Mouse (Mus musculus) cerebral cortex, adult 2 months (tissue): ENCODE results near the gene Hepacam2.

Source experiments
- WGBS: fragments of 180-500 bp; shearing (Covaris S2); methylation state at CpG from one replicate; pipeline ENCODE4 v1.1.7; 2018; 5-methylcytosine and 5-hydroxymethylcytosine counted together

Gene Hepacam2

GRCm38 (mm10) chr6:3463594-3463993 lies 34.5 kb downstream of the Hepacam2 start:
- WGBS, result 90% methylated on average over 2 of the region's 2 CpGs

DNA sequence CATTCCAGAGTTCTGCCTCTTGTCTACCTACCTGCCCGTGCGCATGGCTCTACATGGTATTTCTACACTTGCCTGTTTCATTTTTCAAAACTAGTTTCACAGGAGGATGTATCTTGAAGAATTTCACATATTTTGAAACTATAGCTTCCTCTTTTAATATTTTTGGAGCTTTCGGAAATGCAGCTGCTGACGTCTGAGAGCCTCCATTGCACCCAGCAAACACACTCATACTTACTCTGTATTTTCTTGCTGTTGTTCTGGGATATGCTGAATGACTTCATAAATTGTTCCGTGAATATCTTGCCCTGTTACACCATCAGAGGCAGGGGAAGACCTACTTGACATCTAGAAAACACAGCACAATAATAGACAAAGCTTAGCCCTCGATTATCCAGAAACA lies 35.1 kb downstream of the Hepacam2 start:
- 82% methylated on average over 6 of the region's 6 CpGs for WGBS

DNA sequence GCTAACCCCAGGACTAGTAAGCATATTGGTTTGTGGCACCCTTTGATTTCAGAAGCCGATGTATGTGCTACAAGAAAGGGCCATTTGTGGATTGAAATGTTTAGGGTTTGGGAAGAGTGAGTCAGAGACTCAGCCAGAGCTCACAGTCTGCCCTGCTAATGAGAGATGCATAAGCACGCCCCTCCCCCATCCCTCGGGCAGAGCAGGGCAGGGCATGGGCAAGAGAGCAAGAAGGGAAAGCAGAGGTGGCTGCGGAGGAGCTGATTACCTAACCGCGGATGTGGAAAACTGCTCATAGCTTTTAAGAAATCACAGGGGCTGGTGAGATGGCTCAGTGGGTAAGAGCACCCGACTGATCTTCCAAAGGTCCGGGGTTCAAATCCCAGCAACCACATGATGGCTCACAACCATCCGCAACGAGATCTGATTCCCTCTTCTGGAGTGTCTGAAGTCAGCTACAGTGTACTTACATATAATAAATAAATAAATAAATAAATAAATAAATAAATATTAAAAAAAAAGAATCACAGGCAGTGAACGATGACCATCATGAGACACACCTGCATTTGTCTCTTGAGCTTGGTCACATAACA lies 42.1 kb downstream of the Hepacam2 start:
- WGBS, result 70% methylated on average over 11 of the region's 11 CpGs

DNA sequence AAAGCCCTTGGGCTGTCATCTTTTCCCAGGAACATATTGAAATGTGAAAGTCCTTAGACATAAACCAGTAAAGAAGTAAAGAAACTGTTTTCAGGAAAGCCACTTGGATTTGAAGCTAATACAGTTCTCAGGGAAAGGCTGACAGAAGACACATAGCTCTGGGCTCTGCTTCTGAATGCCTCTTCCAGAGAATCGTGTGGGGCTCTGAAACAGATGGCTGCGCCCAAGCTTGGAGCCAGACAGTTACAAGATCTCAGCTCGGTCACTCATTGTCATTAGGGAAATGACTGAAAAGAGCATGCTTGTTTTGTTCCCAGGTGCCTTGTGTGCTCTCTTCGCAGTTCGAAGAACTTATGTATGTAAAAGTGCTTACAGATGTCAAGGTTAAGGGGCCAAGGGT lies 43.7 kb downstream of the Hepacam2 start:
- whole genome bisulfite sequencing, result 53% methylated on average over 5 of the region's 5 CpGs

DNA sequence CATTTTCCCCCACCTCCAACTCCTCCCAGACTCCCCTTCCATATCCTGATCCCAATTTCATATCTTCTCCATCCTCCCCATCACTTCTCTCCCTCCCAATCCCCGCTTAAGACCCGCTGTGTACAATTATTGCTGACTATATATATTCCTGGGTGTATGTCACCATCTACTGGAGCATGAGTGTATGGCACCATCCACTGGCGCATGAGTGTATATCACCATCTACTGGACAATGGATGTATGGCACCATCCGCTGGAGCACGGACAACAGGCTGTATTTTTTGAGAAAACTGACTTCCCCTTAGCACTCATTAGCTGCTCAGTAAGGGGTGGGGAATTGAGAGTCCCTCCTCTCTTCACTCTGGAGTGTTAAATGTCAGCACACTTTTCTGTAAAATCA lies 50.7 kb downstream of the Hepacam2 start:
- 2% methylated on average over 5 of the region's 5 CpGs for WGBS

DNA sequence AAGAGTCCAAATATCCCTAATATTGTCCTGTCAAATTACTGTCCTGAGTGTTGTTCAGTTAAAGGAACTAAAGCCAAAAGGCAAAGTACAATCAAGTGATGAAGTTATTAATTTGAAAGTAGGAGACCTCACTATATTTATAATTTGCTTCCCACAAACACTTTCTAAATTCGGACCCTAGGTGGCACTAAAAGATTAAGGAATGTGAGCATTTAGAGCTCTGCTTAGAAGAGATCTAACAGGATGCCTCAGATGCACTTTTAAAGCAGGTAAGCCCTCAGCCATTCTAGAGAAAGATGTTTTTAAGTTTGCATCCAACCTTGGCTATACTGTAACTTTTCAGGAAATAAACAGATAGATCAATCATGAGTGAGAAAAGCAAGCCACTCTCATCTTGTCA lies 54.2 kb downstream of the Hepacam2 start:
- 24% methylated on average over 1 of the region's 1 CpGs for WGBS

- 86% methylated on average over 2 of the region's 2 CpGs for WGBS
Measured at GRCm38 (mm10) chr6:3430976-3431375, 67.1 kb downstream of the Hepacam2 start.

- WGBS, result 75% methylated on average over 1 of the region's 1 CpGs
Measured at GRCm38 (mm10) chr6:3427047-3427446, 71.1 kb downstream of the Hepacam2 start.

DNA sequence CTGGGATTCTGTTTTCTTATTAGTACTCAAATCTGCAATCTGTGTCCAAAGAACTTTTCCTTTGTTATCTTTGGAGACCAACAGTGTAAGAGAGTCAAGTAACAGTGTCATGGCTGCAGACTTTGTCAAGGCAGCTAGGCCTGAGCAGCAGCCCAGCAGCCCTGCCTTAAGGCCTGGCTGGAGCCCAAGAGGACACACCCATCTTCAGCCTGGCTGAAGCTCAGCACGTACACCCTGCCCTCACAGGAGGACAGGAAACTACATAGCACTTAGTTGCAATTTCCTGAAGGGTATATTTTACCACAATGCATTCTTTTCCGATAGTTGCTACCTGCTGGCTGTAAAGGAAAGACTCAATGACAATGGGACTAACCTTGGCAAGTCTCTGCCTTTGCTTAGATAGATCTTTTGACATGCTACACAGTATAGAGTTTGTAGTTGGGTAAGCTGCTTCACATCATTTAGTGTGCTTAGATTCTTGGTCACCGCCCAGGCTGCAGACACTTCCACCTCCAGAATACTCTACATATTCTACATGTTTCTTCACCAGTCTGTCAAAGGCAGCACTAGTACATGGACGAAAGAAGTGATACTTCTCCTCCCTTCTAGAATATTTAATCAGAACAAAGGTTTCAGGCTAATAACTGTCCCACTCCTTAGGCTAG lies 73.4 kb downstream of the Hepacam2 start:
- WGBS, result 38% methylated on average over 1 of the region's 4 CpGs
